Mouse (Mus musculus): ENCODE data around the gene Cryba2. TPM values are rescaled to one million over a fixed set of nuclear protein-coding genes. Genes with fewer than 3 reads are reported as not detected.
A peak's percentile ranks its signal among the peaks of the same experiment; 100 is the strongest.

The Cryba2 gene
- total and polyA plus RNA-seq, 3 experiments: not detected

DNA sequence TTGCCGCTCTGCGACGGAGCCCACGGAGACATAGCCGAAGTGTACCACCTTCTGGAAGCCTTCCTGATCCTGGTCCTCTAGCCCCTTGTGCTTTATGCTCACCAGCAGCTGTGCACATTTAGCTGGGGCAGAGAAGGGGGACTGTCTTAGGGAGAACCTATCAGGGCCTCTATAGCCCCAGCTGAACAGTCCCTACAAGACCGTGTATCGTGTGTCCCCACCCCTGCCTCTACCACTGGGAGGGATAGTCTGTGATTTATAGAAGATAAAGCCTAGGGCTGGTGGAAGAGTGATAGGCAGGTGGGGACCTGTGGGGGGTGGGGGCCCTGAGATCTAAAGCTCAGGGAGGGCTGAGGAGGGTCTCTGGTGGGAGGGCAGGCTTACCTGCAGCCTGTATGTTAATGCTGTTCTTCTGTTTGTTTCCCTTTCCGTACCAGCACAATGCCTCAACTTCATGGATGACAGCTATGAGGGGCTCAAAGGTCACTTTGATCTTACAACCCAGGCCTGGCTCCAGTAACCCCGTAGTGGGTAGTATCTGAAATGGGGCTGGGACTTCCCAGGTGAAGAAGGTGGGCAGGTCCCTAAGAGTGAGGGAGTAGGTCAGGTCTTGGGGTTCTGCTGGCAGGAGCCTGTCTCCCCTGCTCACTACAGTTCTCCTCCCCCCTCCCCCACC lies 34.8 kb upstream of the Cryba2 start:
- no peak for DNase-seq (ENCODE audit: low spot score)
- no peaks in the 10 kb centered on the region for H3K36me3 ChIP-seq (replicated peaks)
- H3K4me1 ChIP-seq (ENCODE audit: insufficient read depth, low read depth, low read length): no peaks in the 10 kb centered on the region
- TF ChIP-seq POLR2AphosphoS5 (IDR thresholded peaks at IDR 0.05; ENCODE audit: insufficient replicate concordance, low read depth, low read length) (no peak), CTCF (IDR thresholded peaks at IDR 0.05; ENCODE audit: low read depth, low read length) (no peak), GATA2 (IDR thresholded peaks at IDR 0.05; ENCODE audit: borderline replicate concordance, low read depth, low read length) (no peak), GATA1 (IDR thresholded peaks at IDR 0.05; ENCODE audit: borderline replicate concordance, low read length) (no peak), TAL1 (conservative IDR thresholded peaks at IDR 0.05; ENCODE audit: low read depth, low read length) (no peak)
- H3K27me3 ChIP-seq (ENCODE audit: insufficient read depth, low read length): peaks cover 7% of the 10 kb centered on the region; the same call in 1 of the 2 replicates
- ATAC-seq (ENCODE audit: extremely low read depth, insufficient number of reproducible peaks, low FRiP score, poor library complexity, severe bottlenecking): no peak
- H3K9me3 ChIP-seq (replicated peaks): no peaks in the 10 kb centered on the region
- no peak overlapping the region for H3K4me3 ChIP-seq (ENCODE audit: low read depth, low read length)

DNA sequence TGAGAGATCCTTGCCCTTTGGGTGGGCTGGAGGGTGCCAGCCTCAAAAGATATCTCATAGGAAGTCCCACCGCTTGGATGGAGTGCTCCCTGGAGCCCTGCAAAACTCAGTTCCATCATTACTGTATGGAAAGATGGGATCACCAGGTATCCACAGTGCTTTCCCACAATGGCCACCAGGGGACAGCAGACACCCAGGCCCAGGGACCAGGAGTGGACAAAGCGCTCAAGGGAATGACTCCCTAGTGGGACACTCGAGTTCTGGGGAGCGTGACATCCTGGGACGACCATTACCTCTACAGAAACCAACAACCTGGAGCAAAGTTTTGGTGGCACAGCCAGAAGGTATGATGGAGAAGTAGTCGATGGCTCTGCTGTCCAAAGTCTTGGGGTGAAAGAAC lies 33.8 kb upstream of the Cryba2 start:
- DNase-seq (ENCODE audit: low spot score) (no peak), ATAC-seq (ENCODE audit: extremely low read depth, insufficient number of reproducible peaks, low FRiP score, poor library complexity, severe bottlenecking) (no peak)
- TF ChIP-seq CTCF (IDR thresholded peaks at IDR 0.05; ENCODE audit: low read depth, low read length) (peak; percentile 85), GATA1 (IDR thresholded peaks at IDR 0.05; ENCODE audit: borderline replicate concordance, low read length) (no peak)
- H3K4me1 ChIP-seq (ENCODE audit: insufficient read depth, low read depth, low read length): no peaks in the 10 kb centered on the region
- no peaks in the 10 kb centered on the region for H3K9me3 ChIP-seq (replicated peaks)
- peaks cover 7% of the 10 kb centered on the region; the same call in 1 of the 2 replicates for H3K27me3 ChIP-seq (ENCODE audit: insufficient read depth, low read length)
- H3K36me3 ChIP-seq (replicated peaks): no peaks in the 10 kb centered on the region
- no peak overlapping the region for H3K4me3 ChIP-seq (ENCODE audit: low read depth, low read length)

DNA sequence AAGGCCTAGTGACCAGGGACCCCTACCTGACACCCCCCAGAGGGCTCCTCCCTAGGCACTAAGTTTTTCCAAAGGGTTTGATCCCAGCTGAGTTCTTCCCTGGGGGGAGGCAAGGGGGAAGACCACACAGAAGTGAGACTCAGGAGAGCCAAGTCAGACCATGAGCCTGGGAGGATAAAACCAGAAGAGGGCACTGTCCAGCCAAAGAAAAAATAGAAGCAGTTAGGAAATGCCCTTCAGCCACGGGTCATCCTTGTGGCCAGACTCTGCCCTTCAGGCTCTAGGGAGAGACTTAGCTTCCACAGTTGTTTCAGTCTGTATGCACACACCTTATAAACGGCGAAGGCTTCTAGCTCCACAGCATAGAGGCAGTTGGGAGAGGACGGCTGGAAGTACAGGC lies 31.5 kb upstream of the Cryba2 start:
- peaks cover 7% of the 10 kb centered on the region; the same call in 1 of the 2 replicates for H3K27me3 ChIP-seq (ENCODE audit: insufficient read depth, low read length)

DNA sequence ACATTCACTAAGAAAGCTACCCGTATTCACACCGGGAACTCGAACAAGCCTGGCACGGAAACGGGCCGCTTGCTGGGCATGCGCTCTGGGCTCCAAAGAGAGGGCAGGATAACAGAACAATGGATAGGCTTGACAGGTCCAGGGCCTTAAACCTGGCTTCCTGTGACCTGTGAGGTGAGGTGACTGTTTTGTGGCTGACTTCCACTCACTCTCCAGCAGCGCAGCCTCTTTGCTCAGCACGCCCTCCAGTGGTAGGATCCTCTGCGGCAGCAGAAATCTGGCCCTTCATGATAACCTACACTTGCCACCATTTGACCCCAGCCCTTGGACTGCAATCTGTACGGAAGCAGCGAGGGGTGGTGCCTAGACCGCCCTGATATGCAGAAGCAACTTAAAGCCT lies 22.8 kb upstream of the Cryba2 start:
- no peak overlapping the region for H3K4me3 ChIP-seq (ENCODE audit: low read depth, low read length)
- H3K27me3 ChIP-seq (ENCODE audit: insufficient read depth, low read length): peaks cover 2% of the 10 kb centered on the region; the same call in 1 of the 2 replicates
- TF ChIP-seq GATA1 (IDR thresholded peaks at IDR 0.05; ENCODE audit: borderline replicate concordance, low read length) (no peak), GATA2 (IDR thresholded peaks at IDR 0.05; ENCODE audit: borderline replicate concordance, low read depth, low read length) (no peak), POLR2AphosphoS5 (IDR thresholded peaks at IDR 0.05; ENCODE audit: insufficient replicate concordance, low read depth, low read length) (no peak), CTCF (IDR thresholded peaks at IDR 0.05; ENCODE audit: low read depth, low read length) (no peak), TAL1 (conservative IDR thresholded peaks at IDR 0.05; ENCODE audit: low read depth, low read length) (no peak)
- H3K4me1 ChIP-seq (ENCODE audit: insufficient read depth, low read depth, low read length): peaks cover 3% of the 10 kb centered on the region; the same call in 1 of the 2 replicates
- no peak for DNase-seq (ENCODE audit: low spot score)
- no peak for ATAC-seq (ENCODE audit: extremely low read depth, insufficient number of reproducible peaks, low FRiP score, poor library complexity, severe bottlenecking)
- H3K9me3 ChIP-seq (replicated peaks): peaks cover 3% of the 10 kb centered on the region; the same call in 1 of the 2 replicates
- no peaks in the 10 kb centered on the region for H3K36me3 ChIP-seq (replicated peaks)

More for the DNA sequence above, 31.5 kb upstream of the Cryba2 start:
- Histone ChIP-seq H3K36me3 (replicated peaks) (no peaks in the 10 kb centered on the region), H3K4me3 (ENCODE audit: low read depth, low read length) (no peak overlapping the region), H3K9me3 (replicated peaks) (no peaks in the 10 kb centered on the region), H3K4me1 (ENCODE audit: insufficient read depth, low read depth, low read length) (no peaks in the 10 kb centered on the region)
- TF ChIP-seq TAL1 (conservative IDR thresholded peaks at IDR 0.05; ENCODE audit: low read depth, low read length) (no peak), POLR2AphosphoS5 (IDR thresholded peaks at IDR 0.05; ENCODE audit: insufficient replicate concordance, low read depth, low read length) (no peak), GATA1 (IDR thresholded peaks at IDR 0.05; ENCODE audit: borderline replicate concordance, low read length) (no peak), CTCF (IDR thresholded peaks at IDR 0.05; ENCODE audit: low read depth, low read length) (no peak), GATA2 (IDR thresholded peaks at IDR 0.05; ENCODE audit: borderline replicate concordance, low read depth, low read length) (no peak)
- ATAC-seq (ENCODE audit: extremely low read depth, insufficient number of reproducible peaks, low FRiP score, poor library complexity, severe bottlenecking): no peak
- DNase-seq (ENCODE audit: low spot score): no peak

DNA sequence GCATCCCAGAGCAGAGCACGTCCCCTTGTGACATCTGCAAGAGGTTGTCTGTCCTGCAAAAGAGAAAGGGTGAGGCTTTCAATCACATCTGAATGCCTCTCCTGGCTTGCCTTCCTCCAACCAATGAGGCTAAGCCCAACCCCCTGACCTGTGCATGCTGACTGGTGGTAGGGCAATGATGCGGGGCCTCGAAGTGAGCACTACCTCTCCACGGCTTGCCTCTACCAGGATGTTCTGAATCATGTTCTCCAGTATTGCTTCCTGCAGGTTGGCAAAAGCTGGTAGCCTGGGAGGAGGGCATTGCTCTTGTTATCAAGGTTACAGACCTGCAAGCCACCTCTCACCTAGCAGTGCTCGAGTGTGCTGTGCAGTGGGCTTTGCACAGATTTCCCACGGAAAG lies 9.2 kb upstream of the Cryba2 start:
- Histone ChIP-seq H3K27me3 (ENCODE audit: insufficient read depth, low read length) (peaks cover 13% of the 10 kb centered on the region; the same call in 1 of the 2 replicates), H3K4me3 (ENCODE audit: low read depth, low read length) (no peak overlapping the region), H3K9me3 (replicated peaks) (no peaks in the 10 kb centered on the region), H3K4me1 (ENCODE audit: insufficient read depth, low read depth, low read length) (no peaks in the 10 kb centered on the region), H3K36me3 (replicated peaks) (no peaks in the 10 kb centered on the region)
- ATAC-seq (ENCODE audit: extremely low read depth, insufficient number of reproducible peaks, low FRiP score, poor library complexity, severe bottlenecking) (no peak), DNase-seq (ENCODE audit: low spot score) (no peak)
- no peak for TF ChIP-seq GATA1 (IDR thresholded peaks at IDR 0.05; ENCODE audit: borderline replicate concordance, low read length)
- TF ChIP-seq TAL1 (conservative IDR thresholded peaks at IDR 0.05; ENCODE audit: low read depth, low read length): no peak
- no peak for TF ChIP-seq POLR2AphosphoS5 (IDR thresholded peaks at IDR 0.05; ENCODE audit: insufficient replicate concordance, low read depth, low read length)
- TF ChIP-seq GATA2 (IDR thresholded peaks at IDR 0.05; ENCODE audit: borderline replicate concordance, low read depth, low read length): no peak
- TF ChIP-seq CTCF (IDR thresholded peaks at IDR 0.05; ENCODE audit: low read depth, low read length): no peak

DNA sequence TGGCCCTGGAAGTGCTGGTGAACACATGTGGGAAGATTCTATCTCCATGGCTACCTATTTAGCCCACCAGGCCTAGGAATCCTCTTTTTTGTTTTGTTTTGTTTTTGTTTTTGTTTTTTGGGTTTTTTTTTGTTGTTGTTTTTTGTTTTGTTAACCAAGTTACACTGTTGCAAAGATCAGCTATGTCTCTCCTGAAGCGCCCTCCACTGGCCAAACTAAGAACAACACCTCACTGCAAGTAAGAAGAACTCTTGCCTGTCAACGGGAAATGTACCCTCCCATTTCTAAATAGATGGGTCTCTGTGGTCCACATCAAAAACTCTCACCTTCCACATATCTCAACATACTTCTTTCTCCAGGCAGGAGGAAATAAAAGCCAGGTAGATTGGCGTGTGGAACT lies 8.7 kb upstream of the Cryba2 start:
- H3K27me3 ChIP-seq (ENCODE audit: insufficient read depth, low read length): peaks cover 13% of the 10 kb centered on the region; the same call in 1 of the 2 replicates
- no peaks in the 10 kb centered on the region for H3K4me1 ChIP-seq (ENCODE audit: insufficient read depth, low read depth, low read length)

More for the DNA sequence above, 8.7 kb upstream of the Cryba2 start:
- Histone ChIP-seq H3K9me3 (replicated peaks) (no peaks in the 10 kb centered on the region), H3K36me3 (replicated peaks) (no peaks in the 10 kb centered on the region), H3K4me3 (ENCODE audit: low read depth, low read length) (no peak overlapping the region)
- TF ChIP-seq GATA2 (IDR thresholded peaks at IDR 0.05; ENCODE audit: borderline replicate concordance, low read depth, low read length) (no peak), GATA1 (IDR thresholded peaks at IDR 0.05; ENCODE audit: borderline replicate concordance, low read length) (no peak), POLR2AphosphoS5 (IDR thresholded peaks at IDR 0.05; ENCODE audit: insufficient replicate concordance, low read depth, low read length) (no peak), TAL1 (conservative IDR thresholded peaks at IDR 0.05; ENCODE audit: low read depth, low read length) (no peak), CTCF (IDR thresholded peaks at IDR 0.05; ENCODE audit: low read depth, low read length) (peak; percentile 48)
- DNase-seq (ENCODE audit: low spot score) (no peak), ATAC-seq (ENCODE audit: extremely low read depth, insufficient number of reproducible peaks, low FRiP score, poor library complexity, severe bottlenecking) (no peak)

Data from G1E (cell line).